Mouse (Mus musculus): ENCODE data around the gene Vmn1r188. TPM values are rescaled to one million over a fixed set of nuclear protein-coding genes. Genes with fewer than 3 reads are reported as not detected.
"Not testable (repeated sequence)": the region's sequence is repeated elsewhere in the genome, so short reads cannot be mapped to it uniquely, and the experiment has no call there.

Gene Vmn1r188
- polyA plus RNA-seq, 1 experiment from 2014 or later: not detected

DNA sequence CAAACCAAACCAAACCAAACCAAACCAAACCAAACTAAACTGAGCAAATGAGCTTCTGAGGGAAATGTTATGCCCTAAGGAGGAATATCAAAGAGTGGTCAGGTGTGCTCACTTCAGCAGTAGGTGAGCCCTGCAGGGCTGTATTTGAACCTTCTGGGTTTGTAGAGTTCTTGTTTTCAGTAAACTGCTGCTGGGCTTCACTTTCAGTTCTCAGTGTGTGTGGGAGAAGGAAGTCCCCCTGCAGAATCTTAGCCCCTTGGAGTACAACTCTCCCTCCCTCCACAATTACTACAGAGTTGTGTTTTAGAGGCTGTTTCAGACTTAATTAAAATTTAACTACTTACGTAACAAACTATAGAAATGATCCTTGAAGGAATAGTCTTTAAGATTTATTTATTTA lies 30.5 kb upstream of the Vmn1r188 start:
- 0 out of 2 replicates have a peak, but pooled peaks cover 4% of the 10 kb centered on the region for H3K4me1 ChIP-seq
- H3K27me3 ChIP-seq (replicated peaks): no peaks in the 10 kb centered on the region
- H3K27ac ChIP-seq: no peak overlapping the region
- no peaks in the 10 kb centered on the region for H3K9me3 ChIP-seq
- H3K9ac ChIP-seq: no peak overlapping the region
- WGBS: 95% methylated on average over 1 of the region's 1 CpGs
- no peaks in the 10 kb centered on the region for H3K36me3 ChIP-seq
- no peak overlapping the region for H3K4me2 ChIP-seq (replicated peaks)
- no peak overlapping the region for H3K4me3 ChIP-seq
- ATAC-seq (ENCODE audit: low FRiP score, low read depth): no peak

DNA sequence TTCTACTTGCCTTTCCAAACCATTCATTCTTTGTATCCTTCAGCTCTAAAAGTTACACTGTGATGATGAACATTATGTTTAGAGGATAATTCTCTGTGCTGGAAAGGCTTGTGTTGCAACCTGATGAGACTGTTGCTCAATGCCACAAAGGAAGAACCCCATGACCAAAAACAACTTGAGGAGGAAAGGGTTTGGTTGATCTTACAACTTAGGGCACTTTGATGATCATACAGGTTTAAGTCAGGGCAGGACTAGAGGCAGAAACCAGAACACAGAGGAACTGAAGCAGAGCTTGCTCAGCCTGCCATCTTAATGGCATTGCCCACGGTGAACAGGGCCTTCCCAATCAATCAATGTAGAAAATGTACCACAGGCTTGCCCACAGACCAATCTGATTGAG lies 22.8 kb upstream of the Vmn1r188 start:
- Histone ChIP-seq H3K27ac (no peak overlapping the region), H3K27me3 (replicated peaks) (no peaks in the 10 kb centered on the region), H3K4me2 (replicated peaks) (no peak overlapping the region), H3K36me3 (no peaks in the 10 kb centered on the region), H3K9me3 (no peaks in the 10 kb centered on the region), H3K4me3 (no peak overlapping the region), H3K9ac (no peak overlapping the region), H3K4me1 (no peaks in the 10 kb centered on the region)
- WGBS: 70% methylated on average over 1 of the region's 1 CpGs
- ATAC-seq (ENCODE audit: low FRiP score, low read depth): no peak

DNA sequence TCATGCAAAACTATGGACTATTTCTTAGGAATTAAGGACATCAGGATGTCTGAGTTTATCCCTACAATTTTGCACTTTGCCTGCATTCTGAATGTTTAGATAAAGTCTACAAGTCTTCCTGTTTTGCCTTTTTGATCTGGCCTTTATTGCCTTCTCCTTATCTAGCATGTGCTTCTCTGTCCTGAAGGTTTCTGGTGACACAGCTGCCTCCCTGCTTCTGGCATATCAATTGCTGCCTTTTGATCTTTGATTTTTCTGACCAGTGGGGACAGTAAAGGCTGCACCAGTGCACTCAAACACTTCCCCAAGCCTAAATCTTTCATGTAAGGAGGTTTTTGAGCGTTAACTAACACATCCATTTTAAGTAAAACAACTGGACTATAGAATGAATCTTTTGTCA lies 20.8 kb upstream of the Vmn1r188 start:
- Histone ChIP-seq H3K36me3 (no peaks in the 10 kb centered on the region), H3K27me3 (replicated peaks) (no peaks in the 10 kb centered on the region), H3K9me3 (no peaks in the 10 kb centered on the region), H3K4me2 (replicated peaks) (no peak overlapping the region), H3K4me1 (no peaks in the 10 kb centered on the region), H3K4me3 (no peak overlapping the region), H3K27ac (no peak overlapping the region), H3K9ac (no peak overlapping the region)
- 74% methylated on average over 1 of the region's 1 CpGs for WGBS
- ATAC-seq (ENCODE audit: low FRiP score, low read depth): no peak

DNA sequence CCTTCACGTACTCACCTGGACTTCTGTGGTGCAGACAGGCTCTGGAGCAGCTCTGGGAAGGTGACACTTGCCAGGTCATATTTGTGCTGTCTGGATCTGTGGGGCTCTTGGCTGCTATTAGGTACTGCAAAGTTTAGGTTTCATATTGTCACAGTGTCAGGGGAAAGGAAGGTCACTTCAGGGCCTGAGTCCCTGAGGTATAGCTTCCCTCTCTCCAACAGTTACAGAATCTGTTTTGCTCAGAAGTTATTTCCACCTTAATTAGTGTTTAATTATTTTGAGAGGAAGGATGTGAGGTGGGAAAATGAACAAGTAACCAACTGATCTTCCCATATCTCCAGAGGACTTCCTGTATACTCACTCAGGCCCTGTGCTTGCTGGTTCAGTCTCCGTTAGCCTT lies 21.5 kb downstream of the Vmn1r188 start, which contains the start of gene Vmn1r189:
Vmn1r189 (minus strand) TSS at position 101 of the 400 bp plus-strand sequence.
- H3K27ac ChIP-seq; H3K4me1 ChIP-seq; ATAC-seq (ENCODE audit: low FRiP score, low read depth); H3K4me3 ChIP-seq; H3K4me2 ChIP-seq (replicated peaks); H3K9me3 ChIP-seq; H3K36me3 ChIP-seq; H3K27me3 ChIP-seq (replicated peaks); H3K9ac ChIP-seq: not testable (repeated sequence)
- whole genome bisulfite sequencing: 91% methylated on average over 2 of the region's 2 CpGs

DNA sequence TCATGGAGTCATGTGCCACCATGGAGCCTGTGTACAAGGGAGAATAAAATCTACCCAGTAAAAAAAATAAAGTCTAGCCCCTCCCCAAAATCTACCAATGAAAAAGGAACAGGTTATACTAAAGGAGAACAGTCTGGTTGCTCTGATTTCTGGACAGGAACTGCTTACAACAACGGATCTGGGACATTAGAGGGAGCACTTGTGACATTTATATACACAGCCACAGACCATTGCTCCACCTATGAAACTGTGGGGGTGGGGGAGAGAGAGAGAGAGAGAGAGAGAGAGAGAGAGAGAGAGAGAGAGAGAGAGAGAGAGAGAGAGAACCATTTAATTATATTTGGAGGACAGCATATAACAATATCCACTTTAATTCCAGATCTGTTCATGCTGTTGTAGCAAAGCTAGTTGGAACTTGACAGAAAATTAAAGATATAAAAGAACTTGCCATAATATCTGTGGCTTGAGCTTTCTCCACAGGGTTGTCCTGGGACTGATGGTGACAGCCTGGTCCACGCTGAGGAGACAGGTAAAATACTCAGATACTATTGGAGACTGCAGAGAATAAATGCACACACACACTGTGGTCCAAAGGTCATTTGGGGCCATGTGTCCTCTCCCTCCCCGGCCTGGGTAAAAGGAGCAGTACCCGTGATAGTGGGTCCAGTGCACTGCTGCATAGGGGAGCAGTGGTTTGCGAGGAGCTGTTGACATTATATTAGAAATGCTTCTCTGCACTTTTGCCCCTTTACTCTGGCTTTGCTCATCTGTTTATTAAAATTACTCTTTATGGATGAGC lies 52.5 kb downstream of the Vmn1r188 start:
- not testable (repeated sequence) for H3K27ac ChIP-seq; ATAC-seq (ENCODE audit: low FRiP score, low read depth); H3K9me3 ChIP-seq; H3K36me3 ChIP-seq; H3K27me3 ChIP-seq (replicated peaks); H3K4me1 ChIP-seq; H3K9ac ChIP-seq; H3K4me2 ChIP-seq (replicated peaks); H3K4me3 ChIP-seq
- 78% methylated on average over 5 of the region's 5 CpGs for WGBS

Small RNAs within 50 kb of the gene (microRNA-seq; reads per million reads assigned to microRNA genes)
- not detected for gene Gm26300
- not detected for gene Gm44390
- gene Gm44486: not detected

Other genes starting within 250 kb of the Vmn1r188 start
- gene Zfp184, start 139.3 kb upstream of the Vmn1r188 start, polyA plus RNA-seq (2016; fragmentation: Nextera tagmentation; extraction: Ambion mirVana): 19.1 and 19.4 TPM in 2 replicates
- not detected in 2 replicates for gene Pom121l2, start 103.2 kb upstream of the Vmn1r188 start, polyA plus RNA-seq (2016; fragmentation: Nextera tagmentation; extraction: Ambion mirVana)
- gene Prss16, start 74.7 kb upstream of the Vmn1r188 start, polyA plus RNA-seq (2016; fragmentation: Nextera tagmentation; extraction: Ambion mirVana): 0.41 TPM in 1 of 2 replicates, not detected in the other
- gene Hist1h2ah, start 48.9 kb upstream of the Vmn1r188 start, polyA plus RNA-seq (2016; fragmentation: Nextera tagmentation; extraction: Ambion mirVana): 3.3 and 13.9 TPM in 2 replicates
- gene Hist1h2bk, start 48.6 kb upstream of the Vmn1r188 start, polyA plus RNA-seq (2016; fragmentation: Nextera tagmentation; extraction: Ambion mirVana): 5.2 and 9.5 TPM in 2 replicates
- gene Hist1h4i, start 43.1 kb upstream of the Vmn1r188 start, polyA plus RNA-seq (2016; fragmentation: Nextera tagmentation; extraction: Ambion mirVana): 20.1 and 23.9 TPM in 2 replicates
- 43.6 and 46.1 TPM in 2 replicates for gene Hist1h2ag, start 41.5 kb upstream of the Vmn1r188 start, polyA plus RNA-seq (2016; fragmentation: Nextera tagmentation; extraction: Ambion mirVana)
- 10.5 and 12.6 TPM in 2 replicates for gene Hist1h2bj, start 41.2 kb upstream of the Vmn1r188 start, polyA plus RNA-seq (2016; fragmentation: Nextera tagmentation; extraction: Ambion mirVana)
- gene Vmn1r189, start 21.4 kb downstream of the Vmn1r188 start, polyA plus RNA-seq (2016; fragmentation: Nextera tagmentation; extraction: Ambion mirVana): not detected in 2 replicates
- not detected in 2 replicates for gene Vmn1r191, start 99.5 kb downstream of the Vmn1r188 start, polyA plus RNA-seq (2016; fragmentation: Nextera tagmentation; extraction: Ambion mirVana)
- not detected in 2 replicates for gene Vmn1r192, start 106.7 kb downstream of the Vmn1r188 start, polyA plus RNA-seq (2016; fragmentation: Nextera tagmentation; extraction: Ambion mirVana)
- not detected in 2 replicates for gene Vmn1r193, start 138.7 kb downstream of the Vmn1r188 start, polyA plus RNA-seq (2016; fragmentation: Nextera tagmentation; extraction: Ambion mirVana)
- gene Vmn1r194, start 159.8 kb downstream of the Vmn1r188 start, polyA plus RNA-seq (2016; fragmentation: Nextera tagmentation; extraction: Ambion mirVana): not detected in 2 replicates
- not detected in 2 replicates for gene Vmn1r195, start 186.1 kb downstream of the Vmn1r188 start, polyA plus RNA-seq (2016; fragmentation: Nextera tagmentation; extraction: Ambion mirVana)
- gene Vmn1r196, start 205.5 kb downstream of the Vmn1r188 start, polyA plus RNA-seq (2016; fragmentation: Nextera tagmentation; extraction: Ambion mirVana): not detected in 2 replicates
- gene Vmn1r197, start 240.1 kb downstream of the Vmn1r188 start, polyA plus RNA-seq (2016; fragmentation: Nextera tagmentation; extraction: Ambion mirVana): not detected in 2 replicates